Mouse (Mus musculus) midbrain, embryonic 10.5 days (tissue): ENCODE results near the gene Ptcra. TPM values are rescaled to one million over a fixed set of nuclear protein-coding genes. Genes with fewer than 3 reads are reported as not detected.
A peak's percentile ranks its signal among the peaks of the same experiment; 100 is the strongest.
"Not testable (repeated sequence)": the region's sequence is repeated elsewhere in the genome, so short reads cannot be mapped to it uniquely, and the experiment has no call there.

Source experiments
- DNase-seq: peaks from one replicate; pipeline ENCODE4 v3.0.0-alpha.2; 2017; ENCODE audit warnings: low spot score
- H3K27ac ChIP-seq: fragments of 300-500 bp; sonication (generic); replicated peaks from 2 replicates; pipeline ENCODE4 v1.5.1; 2016; ENCODE audit warnings: mild to moderate bottlenecking
- H3K27me3 ChIP-seq: fragments of 300-500 bp; sonication (generic); 2 replicates; pipeline ENCODE4 v1.6.1; 2016; ENCODE audit warnings: low read depth, mild to moderate bottlenecking; ENCODE audit not compliant: poor library complexity, severe bottlenecking
- H3K36me3 ChIP-seq: fragments of 300-500 bp; sonication (generic); 2 replicates; pipeline ENCODE4 v1.6.1; 2016; ENCODE audit warnings: mild to moderate bottlenecking, moderate library complexity
- H3K4me1 ChIP-seq: fragments of 300-500 bp; sonication (generic); 2 replicates; pipeline ENCODE4 v1.6.1; 2016
- H3K4me3 ChIP-seq: fragments of 300-500 bp; sonication (generic); 2 replicates; pipeline ENCODE4 v1.5.1; 2016; ENCODE audit warnings: mild to moderate bottlenecking, moderate library complexity
- H3K9me3 ChIP-seq: fragments of 300-500 bp; sonication (generic); replicated peaks from 2 replicates; pipeline ENCODE4 v1.6.1; 2016; ENCODE audit warnings: mild to moderate bottlenecking
- WGBS: fragments of 180-500 bp; shearing (Covaris S2); methylation state at CpG from one replicate; pipeline ENCODE4 v1.1.7; 2016; 5-methylcytosine and 5-hydroxymethylcytosine counted together
- polyA plus RNA-seq: library from polyadenylated mRNA; unstranded; fragments of >200 nt; fragmentation: Nextera tagmentation; extraction: Ambion mirVana; gene quantifications from 2 replicates; pipeline ENCODE4 v1.2.1, GENCODE M21; 2016

Gene Ptcra
- polyA plus RNA-seq, 1 experiment from 2014 or later = 0.53 TPM

- DNase-seq, H3K4me1 ChIP-seq, H3K27ac ChIP-seq, H3K27me3 ChIP-seq, H3K36me3 ChIP-seq, H3K4me3 ChIP-seq, H3K9me3 ChIP-seq: not testable (repeated sequence)
- 77% methylated on average over 9 of the region's 9 CpGs for WGBS
Measured at GRCm38 (mm10) chr17:46764916-46765315, 1.4 kb upstream of the Ptcra start.

GRCm38 (mm10) chr17:46758753-46759152, 4.8 kb downstream of the Ptcra start:
- DNase-seq = no peak
- Histone ChIP-seq H3K36me3 (no peaks in the 10 kb centered on the region), H3K27ac (no peak overlapping the region), H3K9me3 (no peaks in the 10 kb centered on the region), H3K27me3 (no peaks in the 10 kb centered on the region), H3K4me3 (no peak overlapping the region), H3K4me1 (0 out of 2 replicates have a peak, but pooled peaks cover 2% of the 10 kb centered on the region)
- 79% methylated on average over 12 of the region's 12 CpGs for WGBS

GRCm38 (mm10) chr17:46751794-46752556, 11.5 kb downstream of the Ptcra start, which contains the start of gene Cnpy3:
Cnpy3 (minus strand) TSS chr17:46752214.
- Histone ChIP-seq H3K27me3 (no peaks in the 10 kb centered on the region), H3K9me3 (no peaks in the 10 kb centered on the region), H3K36me3 (peaks cover 21% of the 10 kb centered on the region), H3K4me3 (peak within 1 kb of the TSS; percentile 71), H3K4me1 (peaks cover 22% of the 10 kb centered on the region), H3K27ac (peak within 1 kb of the TSS; percentile 87)
- under 1% methylated on average over 55 of the region's 58 CpGs for WGBS
- peak; percentile 99 for DNase-seq

- Histone ChIP-seq H3K4me1 (peaks cover 22% of the 10 kb centered on the region), H3K27ac (peak overlapping the region; percentile 87), H3K4me3 (peak overlapping the region; percentile 71), H3K9me3 (no peaks in the 10 kb centered on the region), H3K27me3 (no peaks in the 10 kb centered on the region), H3K36me3 (peaks cover 29% of the 10 kb centered on the region)
- DNase-seq = no peak
- WGBS = 32% methylated on average over 16 of the region's 16 CpGs
Measured at GRCm38 (mm10) chr17:46751056-46751793, 12.3 kb downstream of the Ptcra start.

GRCm38 (mm10) chr17:46750580-46750979, 12.9 kb downstream of the Ptcra start:
- no peaks in the 10 kb centered on the region for H3K9me3 ChIP-seq
- no peak for DNase-seq
- H3K36me3 ChIP-seq = peaks cover 35% of the 10 kb centered on the region
- WGBS = 97% methylated on average over 4 of the region's 4 CpGs
- peak overlapping the region; percentile 71 for H3K4me3 ChIP-seq
- peak overlapping the region; percentile 87; the same call in 1 of the 2 replicates for H3K27ac ChIP-seq
- peaks cover 20% of the 10 kb centered on the region for H3K4me1 ChIP-seq
- no peaks in the 10 kb centered on the region for H3K27me3 ChIP-seq

- DNase-seq = no peak
- no peaks in the 10 kb centered on the region for H3K9me3 ChIP-seq
- no peaks in the 10 kb centered on the region for H3K27me3 ChIP-seq
- H3K27ac ChIP-seq = no peak overlapping the region
- H3K4me3 ChIP-seq = no peak overlapping the region
- H3K36me3 ChIP-seq = peaks cover 48% of the 10 kb centered on the region
- H3K4me1 ChIP-seq = peaks cover 20% of the 10 kb centered on the region
- 95% methylated on average over 5 of the region's 5 CpGs for WGBS
Measured at GRCm38 (mm10) chr17:46749282-46749681, 14.2 kb downstream of the Ptcra start.

GRCm38 (mm10) chr17:46747806-46748205, 15.7 kb downstream of the Ptcra start:
- DNase-seq = no peak
- Histone ChIP-seq H3K4me1 (peaks cover 20% of the 10 kb centered on the region), H3K4me3 (no peak overlapping the region), H3K27me3 (no peaks in the 10 kb centered on the region), H3K36me3 (peaks cover 63% of the 10 kb centered on the region), H3K27ac (no peak overlapping the region), H3K9me3 (no peaks in the 10 kb centered on the region)
- WGBS = 97% methylated on average over 2 of the region's 2 CpGs

GRCm38 (mm10) chr17:46747234-46747633, 16.3 kb downstream of the Ptcra start:
- Histone ChIP-seq H3K36me3 (peaks cover 69% of the 10 kb centered on the region), H3K4me3 (no peak overlapping the region), H3K27me3 (no peaks in the 10 kb centered on the region), H3K27ac (no peak overlapping the region), H3K4me1 (peaks cover 14% of the 10 kb centered on the region), H3K9me3 (no peaks in the 10 kb centered on the region)
- WGBS = 88% methylated on average over 8 of the region's 8 CpGs
- DNase-seq = no peak

GRCm38 (mm10) chr17:46745506-46745905, 18.0 kb downstream of the Ptcra start:
- DNase-seq = no peak
- WGBS = 78% methylated on average over 2 of the region's 2 CpGs
- H3K9me3 ChIP-seq = no peaks in the 10 kb centered on the region
- no peak overlapping the region for H3K27ac ChIP-seq
- H3K4me3 ChIP-seq = no peak overlapping the region
- peaks cover 81% of the 10 kb centered on the region for H3K36me3 ChIP-seq
- peaks cover under 1% of the 10 kb centered on the region; the same call in 1 of the 2 replicates for H3K4me1 ChIP-seq
- H3K27me3 ChIP-seq = no peaks in the 10 kb centered on the region

GRCm38 (mm10) chr17:46742986-46743385, 20.5 kb downstream of the Ptcra start:
- no peaks in the 10 kb centered on the region for H3K9me3 ChIP-seq
- no peak overlapping the region for H3K27ac ChIP-seq
- H3K4me1 ChIP-seq = no peaks in the 10 kb centered on the region
- WGBS = 92% methylated on average over 9 of the region's 9 CpGs
- DNase-seq = no peak
- H3K27me3 ChIP-seq = no peaks in the 10 kb centered on the region
- peaks cover 81% of the 10 kb centered on the region for H3K36me3 ChIP-seq
- no peak overlapping the region for H3K4me3 ChIP-seq

GRCm38 (mm10) chr17:46741305-46741704, 22.2 kb downstream of the Ptcra start:
- no peak for DNase-seq
- no peaks in the 10 kb centered on the region for H3K4me1 ChIP-seq
- no peaks in the 10 kb centered on the region for H3K27me3 ChIP-seq
- H3K4me3 ChIP-seq = no peak overlapping the region
- peaks cover 79% of the 10 kb centered on the region for H3K36me3 ChIP-seq
- no peaks in the 10 kb centered on the region for H3K9me3 ChIP-seq
- 86% methylated on average over 6 of the region's 6 CpGs for WGBS
- no peak overlapping the region for H3K27ac ChIP-seq

- no peaks in the 10 kb centered on the region for H3K4me1 ChIP-seq
- peaks cover 56% of the 10 kb centered on the region for H3K36me3 ChIP-seq
- DNase-seq = peak; percentile 38
- no peak overlapping the region; the same call in 1 of the 2 replicates for H3K4me3 ChIP-seq
- WGBS = 56% methylated on average over 9 of the region's 10 CpGs
- no peaks in the 10 kb centered on the region for H3K27me3 ChIP-seq
- H3K9me3 ChIP-seq = no peaks in the 10 kb centered on the region
- H3K27ac ChIP-seq = no peak overlapping the region
Measured at GRCm38 (mm10) chr17:46736160-46736559, 27.4 kb downstream of the Ptcra start.

- H3K27ac ChIP-seq = no peak overlapping the region
- H3K27me3 ChIP-seq = peaks cover 3% of the 10 kb centered on the region; the same call in 1 of the 2 replicates
- H3K4me3 ChIP-seq = no peak overlapping the region
- WGBS = 85% methylated on average over 7 of the region's 7 CpGs
- no peaks in the 10 kb centered on the region for H3K4me1 ChIP-seq
- no peak for DNase-seq
- H3K36me3 ChIP-seq = peaks cover 54% of the 10 kb centered on the region
- H3K9me3 ChIP-seq = no peaks in the 10 kb centered on the region
Measured at GRCm38 (mm10) chr17:46735287-46735686, 28.2 kb downstream of the Ptcra start.
